Mouse (Mus musculus) neutrophil, adult 5-6 weeks (primary cell): Measurements from ENCODE around the gene Hspa8. TPM values are rescaled to one million over a fixed set of nuclear protein-coding genes. Genes with fewer than 3 reads are reported as not detected.
"Not testable (repeated sequence)": the region's sequence is repeated elsewhere in the genome, so short reads cannot be mapped to it uniquely, and the experiment has no call there.

Experiments
- ATAC-seq: fragments of 151-379, 151-347 bp; 2 replicates; pipeline ENCODE4 v1.8.0; 2017; ENCODE audit warnings: mild to moderate bottlenecking, moderate TSS enrichment; ENCODE audit not compliant: insufficient number of reproducible peaks, poor library complexity, low FRiP score, severe bottlenecking; ENCODE audit errors: extremely low read depth
- total RNA-seq: library from RNA; stranded (forward); fragments of 200-1000 nt; gene quantifications from 2 replicates; pipeline ENCODE4 v1.2.3, GENCODE M21; 2017

Gene Hspa8
- total RNA-seq, 1 experiment from 2014 or later = 1,488 TPM

- ATAC-seq = peak; percentile 25; the same call in 1 of the 2 replicates
Measured at GRCm38 (mm10) chr9:40781726-40782581, 18.8 kb upstream of the Hspa8 start.

DNA sequence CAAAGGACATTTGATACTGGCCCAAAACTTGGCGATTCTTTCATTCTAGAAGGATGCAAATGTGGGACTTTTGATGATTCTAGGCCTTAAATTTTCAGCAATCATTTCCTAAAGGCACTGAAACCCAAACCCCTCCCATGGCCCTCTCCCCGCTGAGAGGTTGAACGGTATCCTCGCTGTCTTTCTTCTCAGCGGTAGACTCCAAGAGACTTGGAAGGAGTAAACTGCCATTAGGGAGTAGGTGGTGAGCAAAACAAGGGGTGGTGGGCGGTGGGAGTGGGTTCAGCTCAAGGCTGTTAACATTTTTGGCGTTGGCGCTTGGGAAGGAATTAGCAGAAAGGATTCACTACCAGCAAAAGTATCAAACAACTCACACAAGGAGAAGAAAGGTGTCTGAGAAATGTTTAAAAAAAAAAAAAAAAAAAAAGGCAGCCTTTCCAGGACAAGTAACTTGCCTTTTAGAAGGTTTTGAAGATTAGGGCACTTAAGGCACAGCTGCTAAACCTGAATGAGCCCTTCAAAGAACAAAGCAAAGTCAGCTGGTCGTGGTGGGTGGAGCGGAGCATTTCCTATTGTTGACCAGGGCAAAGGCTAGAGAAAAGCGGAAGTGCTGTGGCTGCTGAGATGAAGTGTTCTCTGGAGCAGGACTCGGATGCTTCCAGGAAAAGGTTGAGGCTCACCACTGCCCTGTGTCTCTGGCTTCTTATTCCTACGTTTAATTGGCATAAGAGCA, 17.0 kb upstream of the Hspa8 start:
- peak; percentile 87 for ATAC-seq

DNA sequence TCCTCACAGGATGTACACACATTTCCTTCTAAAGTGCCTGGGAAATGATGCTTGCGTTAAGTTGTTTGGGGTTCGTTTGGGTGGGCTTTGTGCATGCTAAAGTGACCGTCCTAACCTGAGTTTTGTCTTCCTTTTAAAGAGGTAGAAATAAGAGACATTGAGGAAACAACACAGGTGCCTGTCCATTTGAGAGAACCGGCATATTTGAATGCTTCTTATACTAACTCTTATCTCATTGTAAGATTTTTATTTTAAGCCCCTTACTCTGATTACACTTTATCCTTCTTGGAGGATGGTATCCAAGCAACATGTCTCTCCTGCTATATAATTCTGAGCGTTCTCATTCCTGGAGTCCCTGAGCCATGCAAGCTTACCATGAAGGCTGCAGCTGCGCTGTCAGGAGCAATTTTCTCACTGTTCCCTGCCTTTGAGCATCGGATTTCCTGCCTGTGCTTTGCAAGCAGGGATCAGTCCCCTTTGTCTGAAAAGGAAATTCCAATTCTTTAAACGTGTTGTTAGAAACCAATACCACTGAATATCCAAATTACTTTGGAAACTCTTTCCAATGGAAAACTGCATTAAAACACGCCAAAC, 16.3 kb upstream of the Hspa8 start:
- ATAC-seq = no peak

DNA sequence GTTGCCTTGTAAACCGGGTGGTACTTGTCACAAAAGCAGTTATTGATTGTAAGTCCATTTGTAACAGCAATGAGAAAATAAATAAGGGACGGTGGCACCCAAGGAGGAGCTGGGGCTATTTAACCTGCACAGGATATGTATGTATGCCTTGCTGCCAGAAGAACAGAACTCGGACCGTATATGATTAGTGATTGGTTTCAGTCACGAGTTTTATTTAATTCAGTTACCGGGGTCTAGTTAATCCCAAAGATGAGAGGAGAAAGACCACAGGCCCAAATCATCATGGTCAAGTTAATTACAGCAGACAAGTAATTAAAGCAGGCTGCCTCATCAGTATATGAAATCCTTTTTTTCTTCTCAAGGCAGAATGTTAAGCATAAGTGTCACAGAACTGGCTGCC, 15.3 kb upstream of the Hspa8 start:
- no peak for ATAC-seq

DNA sequence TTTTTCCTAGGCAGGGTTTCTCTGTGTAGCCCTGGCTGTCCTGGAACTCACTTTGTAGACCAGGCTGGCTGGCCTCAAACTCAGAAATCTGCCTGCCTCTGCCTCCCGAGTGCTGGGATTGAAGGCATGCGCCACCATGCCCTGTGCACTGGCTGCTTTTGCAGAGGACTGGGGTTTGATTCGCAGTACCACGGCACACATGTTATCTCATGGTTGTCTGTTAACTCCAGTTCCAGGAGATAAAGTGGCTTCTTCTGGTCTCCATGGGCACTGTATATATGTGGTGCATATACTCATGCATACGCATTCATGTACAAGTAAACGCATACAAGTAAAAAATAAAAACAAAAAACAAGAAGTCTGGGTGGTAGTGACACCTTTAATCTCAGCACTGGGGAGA, 14.0 kb upstream of the Hspa8 start:
- ATAC-seq = not testable (repeated sequence)

- no peak for ATAC-seq
Measured at GRCm38 (mm10) chr9:40791864-40792633, 8.7 kb upstream of the Hspa8 start.

DNA sequence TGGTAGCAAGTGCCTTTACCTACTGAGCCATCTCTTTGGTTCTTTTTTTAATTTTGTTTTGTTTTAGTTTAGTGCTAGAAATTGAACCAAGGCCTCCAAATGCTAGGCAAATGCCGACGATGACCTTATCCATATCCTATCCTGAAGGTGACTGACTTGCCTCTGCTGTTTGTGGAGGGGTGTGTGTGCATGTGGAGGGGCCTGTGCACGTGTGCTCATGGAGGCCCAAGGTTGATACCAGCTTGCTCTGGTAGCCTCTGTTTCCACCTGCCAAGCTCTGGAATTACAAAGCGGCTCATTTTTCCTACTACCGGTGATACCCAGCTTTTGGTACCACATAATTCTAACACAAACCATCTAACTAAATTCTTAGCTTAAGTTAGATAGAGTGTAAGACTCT, 7.2 kb upstream of the Hspa8 start:
- ATAC-seq = no peak

DNA sequence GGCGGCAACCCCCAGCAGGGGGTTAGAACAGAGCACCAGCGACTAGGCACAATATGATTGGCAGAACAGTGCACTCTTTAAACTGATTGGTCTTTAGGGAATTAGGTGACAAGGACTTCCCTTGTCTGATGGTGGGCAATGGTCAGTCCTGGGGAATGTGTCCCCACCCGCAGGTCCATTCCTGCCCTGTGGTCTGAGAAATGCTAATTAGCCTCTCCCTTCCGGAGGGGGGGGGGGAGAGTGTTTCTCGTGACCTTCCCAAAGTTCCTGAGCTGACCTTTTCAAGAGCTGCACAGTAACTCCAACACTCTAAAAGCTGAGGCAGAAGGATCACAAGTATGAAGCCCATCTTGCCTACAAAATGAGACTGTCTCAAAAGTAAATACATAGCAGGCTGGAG, 6.5 kb upstream of the Hspa8 start:
- ATAC-seq = no peak

- no peak for ATAC-seq
Measured at GRCm38 (mm10) chr9:40794926-40795325, 5.9 kb upstream of the Hspa8 start.

- no peak for ATAC-seq
Measured at GRCm38 (mm10) chr9:40795562-40795961, 5.2 kb upstream of the Hspa8 start.

DNA sequence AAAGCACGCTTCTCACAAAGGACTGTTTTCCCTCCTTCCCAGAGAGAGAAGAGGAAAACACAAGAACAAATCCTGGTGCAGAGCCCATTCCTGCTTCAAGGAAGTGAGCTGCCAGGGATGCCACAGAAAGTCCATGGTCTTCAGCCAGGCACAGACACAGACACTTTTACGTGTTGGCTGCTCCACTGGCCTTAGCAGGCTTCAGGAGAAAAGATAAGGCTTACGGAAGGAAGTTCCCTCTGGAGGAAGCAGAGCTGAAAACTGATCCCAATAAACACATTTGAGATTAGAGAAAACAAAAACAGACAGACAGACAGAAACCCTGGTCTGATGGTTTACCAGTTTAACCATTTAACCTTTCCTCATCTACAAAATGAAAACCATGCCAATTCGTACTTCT, 4.7 kb upstream of the Hspa8 start:
- ATAC-seq = no peak

DNA sequence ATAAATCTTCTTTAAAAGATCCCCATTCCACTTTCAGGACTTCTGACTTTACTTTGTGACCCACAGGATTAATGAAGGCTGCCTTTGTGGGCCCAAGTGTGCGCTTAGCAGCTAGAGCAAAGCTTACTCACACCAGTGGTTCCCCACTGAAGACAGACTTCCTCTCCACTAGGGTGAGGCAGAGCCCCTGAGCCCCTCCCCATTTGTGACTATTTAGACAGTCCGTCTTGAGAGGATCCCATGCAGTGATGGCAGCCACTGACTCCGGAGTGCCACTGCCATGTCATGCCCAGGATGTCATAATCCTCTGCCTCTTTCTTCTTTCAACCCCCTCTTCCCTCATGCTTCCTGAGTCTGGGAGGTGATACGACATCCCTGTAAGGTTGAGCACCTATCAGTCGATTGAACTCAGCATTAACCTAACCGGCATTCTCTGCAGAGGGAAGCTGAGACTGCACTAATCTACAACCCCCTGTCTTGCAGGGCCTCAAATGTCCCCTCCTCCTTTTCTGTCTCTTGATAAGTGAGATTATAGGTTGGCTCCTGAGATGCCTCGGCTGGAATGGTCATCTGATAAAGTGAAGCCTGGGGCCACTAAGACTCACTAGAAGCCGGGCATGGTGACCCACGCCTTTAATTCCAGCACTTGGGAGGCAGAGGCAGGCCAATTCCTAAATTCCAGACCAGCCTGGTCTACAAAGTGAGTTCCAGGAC, 2.4 kb upstream of the Hspa8 start:
- ATAC-seq = no peak

GRCm38 (mm10) chr9:40799112-40799511, 1.7 kb upstream of the Hspa8 start:
- no peak for ATAC-seq

GRCm38 (mm10) chr9:40799837-40800501, 815 bp upstream of the Hspa8 start:
- ATAC-seq = peak; percentile 18; the same call in 1 of the 2 replicates

- not testable (repeated sequence) for ATAC-seq
Measured at GRCm38 (mm10) chr9:40801614-40802532, 1.1 kb downstream of the Hspa8 start.

DNA sequence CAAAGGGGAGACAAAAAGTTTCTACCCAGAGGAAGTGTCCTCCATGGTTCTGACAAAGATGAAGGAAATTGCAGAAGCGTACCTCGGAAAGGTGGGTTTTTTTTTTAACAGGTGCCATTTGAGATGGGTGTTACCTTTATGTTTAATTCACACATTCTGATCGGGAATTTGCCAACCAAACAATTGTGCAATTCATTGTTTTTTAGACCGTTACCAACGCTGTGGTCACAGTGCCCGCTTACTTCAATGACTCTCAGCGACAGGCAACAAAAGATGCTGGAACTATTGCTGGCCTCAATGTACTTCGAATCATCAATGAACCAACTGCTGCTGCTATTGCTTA, 1.7 kb downstream of the Hspa8 start:
- not testable (repeated sequence) for ATAC-seq

DNA sequence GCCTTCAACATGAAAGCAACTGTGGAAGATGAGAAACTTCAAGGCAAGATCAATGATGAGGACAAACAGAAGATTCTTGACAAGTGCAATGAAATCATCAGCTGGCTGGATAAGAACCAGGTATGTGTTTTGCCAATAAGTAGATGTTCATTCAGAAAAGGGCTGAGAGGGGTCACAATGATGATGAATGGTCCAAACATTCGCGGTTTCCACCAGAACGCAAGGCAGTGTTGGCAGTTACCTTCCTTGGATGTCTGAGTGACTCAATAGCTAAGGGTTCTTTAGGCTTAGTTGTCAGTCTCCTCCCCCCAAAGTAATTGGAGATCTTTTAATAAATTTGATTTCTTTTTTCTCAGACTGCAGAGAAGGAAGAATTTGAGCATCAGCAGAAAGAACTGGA, 3.8 kb downstream of the Hspa8 start:
- ATAC-seq = not testable (repeated sequence)
